Mouse (Mus musculus): ENCODE measurements around the gene Rps18. TPM values are rescaled to one million over a fixed set of nuclear protein-coding genes. Genes with fewer than 3 reads are reported as not detected.
A peak's percentile ranks its signal among the peaks of the same experiment; 100 is the strongest.
"Not testable (repeated sequence)": the region's sequence is repeated elsewhere in the genome, so short reads cannot be mapped to it uniquely, and the experiment has no call there.

Gene Rps18
- total RNA-seq, 2 experiments from 2014 or later = 453 to 457 TPM

DNA sequence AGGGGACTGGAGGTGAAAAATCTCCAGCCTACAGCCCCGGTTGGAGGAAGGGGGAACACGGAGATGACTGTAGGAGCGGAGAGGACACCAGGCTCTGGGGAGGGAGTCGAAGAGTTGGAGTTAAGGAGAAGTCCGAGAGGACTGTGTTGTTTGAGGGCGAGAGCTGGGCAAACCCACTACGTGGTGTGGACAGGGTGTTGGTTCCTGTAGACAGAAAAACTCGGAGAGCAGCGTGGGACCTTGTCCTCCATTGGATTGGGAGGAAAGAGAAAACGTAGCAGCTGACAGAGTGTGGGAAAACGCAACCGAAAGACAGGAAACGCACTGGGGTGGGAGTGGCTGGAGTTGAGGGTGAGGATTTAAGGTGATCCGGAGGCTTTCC is 45.9 kb downstream of the Rps18 start:
- peak in 1 of 2 experiments; percentile 47 for DNase-seq (ENCODE audit: low spot score in 2 of 2)

DNA sequence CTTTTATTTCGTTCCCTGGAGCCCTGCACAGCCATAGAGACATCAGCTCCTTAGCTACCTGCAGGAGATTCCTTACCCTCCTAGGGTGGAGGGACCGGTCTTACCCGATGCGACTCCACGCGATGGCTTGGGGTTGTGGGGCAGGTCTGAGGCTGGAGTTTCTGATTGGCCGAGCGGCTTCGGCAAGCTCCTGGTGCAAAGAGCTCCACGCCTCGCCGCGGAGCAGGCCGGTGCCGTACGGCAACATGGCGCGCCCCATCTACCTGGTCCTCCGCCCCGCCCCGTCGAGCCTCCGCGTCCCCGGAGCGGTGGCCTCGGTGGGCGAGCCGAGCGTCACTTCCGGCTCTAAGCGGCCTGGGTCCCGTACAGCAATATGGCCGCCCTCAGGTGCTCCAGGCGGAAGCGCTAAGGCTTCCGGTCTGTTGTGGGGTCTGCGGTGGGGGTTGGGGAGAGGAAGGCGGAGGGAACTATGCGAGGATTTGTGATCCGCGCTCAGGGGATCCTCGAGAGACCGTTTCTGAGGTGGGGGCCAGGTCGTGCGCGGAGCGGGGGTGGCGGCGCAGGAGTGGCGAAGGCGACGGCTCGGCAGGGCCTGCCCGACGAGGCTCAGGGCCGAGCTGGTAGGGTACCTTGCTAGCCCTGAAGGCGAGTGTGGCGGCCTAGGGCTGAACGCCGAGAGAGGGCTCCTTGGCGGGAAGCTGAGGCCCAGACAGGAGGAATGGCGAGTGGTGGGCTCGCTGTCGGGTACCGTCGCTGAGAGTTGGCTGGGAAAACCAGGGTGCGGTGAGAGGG is 46.5 kb downstream of the Rps18 start, which contains the start of gene Daxx:
Daxx (plus strand) TSS at position 338 of the 792 bp plus-strand sequence.
- DNase-seq (ENCODE audit: low spot score in 2 of 2) = peak; percentile 97 to 99

DNA sequence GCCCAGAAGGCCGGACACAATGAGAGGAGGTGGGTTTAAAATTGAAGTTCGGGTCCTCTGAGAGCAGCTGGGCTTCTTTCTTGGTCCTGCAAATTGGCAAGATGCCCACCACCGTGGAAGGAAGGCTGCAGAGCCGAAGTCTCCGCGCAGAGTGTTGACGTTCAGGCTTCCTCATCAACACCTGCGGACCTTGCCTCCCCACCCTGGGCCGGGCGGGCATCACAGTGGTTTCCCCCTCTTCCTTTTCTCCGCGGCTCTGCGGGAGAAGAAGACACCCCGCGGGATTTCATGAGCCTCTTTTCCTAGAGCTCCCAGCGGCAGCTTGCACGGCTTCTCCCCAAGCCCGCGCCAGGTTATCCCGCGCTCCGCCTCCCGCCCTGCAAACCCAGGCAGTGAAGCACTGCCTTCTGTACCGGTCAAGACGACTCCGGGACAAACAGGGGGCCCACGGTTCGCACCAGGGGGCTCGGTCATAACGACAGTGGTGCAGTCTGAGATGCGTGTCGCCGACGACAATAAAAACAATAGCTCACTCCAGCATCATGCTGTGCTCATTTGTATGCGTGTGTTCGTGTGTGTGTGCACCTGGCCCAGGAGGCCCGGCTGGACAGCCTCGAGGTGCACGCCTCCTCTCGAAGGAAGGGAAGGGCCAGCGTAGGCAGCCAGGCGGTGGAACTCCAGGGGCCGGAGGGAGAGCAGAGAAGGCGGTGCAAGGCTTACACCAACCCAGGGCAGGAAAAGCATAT is 47.3 kb downstream of the Rps18 start:
- DNase-seq (ENCODE audit: low spot score in 2 of 2) = peak; percentile 61 to 69

DNA sequence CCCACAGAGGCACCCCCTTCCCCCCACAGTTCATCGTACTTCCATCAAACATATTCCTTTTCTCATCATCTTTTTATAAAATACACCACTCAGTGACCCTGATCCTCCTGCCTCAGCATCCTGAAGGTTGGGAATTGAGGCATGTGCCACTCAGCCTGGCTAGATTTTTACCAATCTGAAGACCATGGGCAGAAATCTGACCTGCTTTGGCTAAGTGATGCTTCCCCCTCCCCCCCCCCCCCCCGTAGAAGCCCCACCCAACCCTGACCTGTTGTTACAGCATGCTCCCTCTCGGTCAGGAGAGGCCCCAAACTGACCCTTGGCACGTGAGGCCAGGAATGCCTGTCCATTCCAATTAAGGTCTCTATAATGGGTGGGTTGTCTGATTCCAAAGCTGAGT is 51.0 kb downstream of the Rps18 start, which contains the start of gene Platr17:
Platr17 (plus strand) TSS at position 301 of the 400 bp plus-strand sequence.
- not testable (repeated sequence) for DNase-seq (ENCODE audit: low spot score in 2 of 2)

DNA sequence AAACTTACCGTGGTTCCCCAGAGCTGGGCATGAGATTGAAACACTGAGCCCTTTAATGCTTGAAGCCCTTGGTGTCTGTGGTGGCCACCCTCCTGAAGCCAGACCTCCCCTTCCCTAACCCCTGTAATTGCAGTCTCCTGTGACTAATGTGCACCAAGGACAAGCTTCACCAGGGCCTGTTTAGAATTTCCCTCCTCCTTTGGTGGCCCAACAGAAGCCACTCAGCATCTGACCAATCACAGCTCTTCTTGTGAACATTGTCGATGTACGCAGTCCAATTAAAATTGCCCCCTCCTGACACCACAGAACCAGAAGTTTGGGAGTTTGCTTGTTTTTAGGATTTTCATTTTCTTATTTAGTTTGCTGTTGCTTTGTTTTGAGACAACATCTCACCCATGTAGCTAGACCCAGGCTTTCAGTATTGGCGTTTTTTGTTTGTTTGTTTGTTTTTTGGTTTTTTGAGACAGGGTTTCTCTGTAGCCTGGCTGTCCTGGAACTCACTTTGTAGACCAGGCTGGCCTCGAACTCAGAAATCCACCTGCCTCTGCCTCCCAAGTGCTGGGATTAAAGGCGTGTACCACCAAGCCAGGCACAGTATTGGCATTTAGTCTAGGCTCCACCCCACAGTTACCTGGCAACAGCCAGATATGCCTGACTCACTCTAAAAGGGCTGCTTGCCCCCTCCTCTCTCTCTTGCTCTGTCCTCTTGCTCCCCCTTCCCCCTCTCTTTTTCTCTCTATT is 51.7 kb downstream of the Rps18 start:
- not testable (repeated sequence) for DNase-seq (ENCODE audit: low spot score in 2 of 2)

DNA sequence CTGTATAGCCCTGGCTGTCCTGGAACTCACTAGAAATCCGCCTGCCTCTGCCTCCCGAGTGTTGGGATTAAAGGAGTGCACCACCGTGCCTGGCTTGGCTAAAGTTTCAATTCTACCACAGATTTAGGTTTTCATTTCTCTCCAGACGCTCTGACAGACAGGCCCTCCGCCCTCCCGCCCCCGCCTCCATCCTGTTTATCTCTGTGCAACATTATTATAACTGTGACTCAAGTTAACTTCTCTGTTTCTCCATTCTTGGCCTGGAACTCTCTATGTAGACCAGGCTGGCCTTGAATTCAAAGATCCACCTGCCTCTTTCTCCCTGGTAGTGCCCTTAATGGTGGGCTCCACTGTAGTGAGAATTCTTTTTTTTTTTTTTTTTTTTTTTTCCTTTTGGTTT is 53.3 kb downstream of the Rps18 start:
- no peak for DNase-seq (ENCODE audit: low spot score in 2 of 2)

DNA sequence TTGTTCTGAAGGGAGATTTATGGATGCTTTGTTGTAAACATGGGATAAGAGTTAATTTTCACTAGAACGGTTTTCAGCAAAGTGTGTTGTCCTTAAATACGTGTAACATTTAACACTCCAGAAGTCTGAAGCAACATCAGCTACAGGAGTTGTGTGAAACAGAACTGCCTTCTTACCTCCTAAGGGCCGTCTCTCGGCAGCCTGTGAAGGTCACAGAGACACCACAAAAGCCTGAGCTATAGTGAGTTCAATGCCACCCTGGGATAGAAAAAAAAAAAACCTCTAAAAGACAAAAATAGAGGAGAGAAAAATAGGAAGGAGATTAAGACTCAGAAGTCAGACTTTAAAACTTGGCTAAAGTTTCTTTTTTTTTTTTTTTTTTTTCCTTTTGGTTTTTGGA is 53.7 kb downstream of the Rps18 start:
- no peak for DNase-seq (ENCODE audit: low spot score in 2 of 2)

Other genes starting within 250 kb of the Rps18 start
- gene March2, start 237.3 kb downstream of the Rps18 start, total RNA-seq (2021) = 10 to 100 TPM; 74.1 to 76.0 TPM
- gene Rab11b, start 195.5 kb downstream of the Rps18 start, total RNA-seq (2021) = 100 to 1,000 TPM; 252 to 307 TPM
- 1 to 10 TPM; 6.9 to 9.5 TPM for gene Angptl4, start 174.2 kb downstream of the Rps18 start, total RNA-seq (2021)
- gene Kank3, start 145.5 kb downstream of the Rps18 start, total RNA-seq (2021) = 10 to 100 TPM; 38.0 to 51.2 TPM
- gene Rps28, start 131.4 kb downstream of the Rps18 start, total RNA-seq (2021) = 100 to 1,000 TPM; 919 to 984 TPM
- gene Ndufa7, start 131.4 kb downstream of the Rps18 start, total RNA-seq (2021) = 100 to 1,000 TPM; 244 to 245 TPM
- gene Cd320, start 112.9 kb downstream of the Rps18 start, total RNA-seq (2021) = 10 to 100 TPM; 25.1 to 27.1 TPM
- gene Gm7029, start 82.2 kb downstream of the Rps18 start, total RNA-seq (2021) = not detected
- 1 to 10 TPM; 5.6 to 6.8 TPM for gene Kifc1, start 65.3 kb downstream of the Rps18 start, total RNA-seq (2021)
- 1 to 10 TPM in 1 of 2 experiments, under 1 TPM in 1; 0.87 to 1.1 TPM for gene Platr17, start 50.9 kb downstream of the Rps18 start, total RNA-seq (2021)
- gene Daxx, start 46.6 kb downstream of the Rps18 start, total RNA-seq (2021) = 10 to 100 TPM; 23.9 to 29.6 TPM
- 10 to 100 TPM; 36.3 to 40.7 TPM for gene Tapbp, start 40.1 kb downstream of the Rps18 start, total RNA-seq (2021)
- gene Zbtb22, start 40.1 kb downstream of the Rps18 start, total RNA-seq (2021) = 10 to 100 TPM; 29.4 to 30.5 TPM
- gene Rgl2, start 26.5 kb downstream of the Rps18 start, total RNA-seq (2021) = 10 to 100 TPM; 60.2 to 80.6 TPM
- gene Pfdn6, start 15.7 kb downstream of the Rps18 start, total RNA-seq (2021) = 100 to 1,000 TPM in 1 of 2 experiments, 10 to 100 TPM in 1; 83.1 to 106 TPM
- gene Wdr46, start 15.3 kb downstream of the Rps18 start, total RNA-seq (2021) = 10 to 100 TPM; 21.8 to 24.8 TPM
- gene B3galt4, start 4.5 kb downstream of the Rps18 start, total RNA-seq (2021) = 1 to 10 TPM; 6.2 to 6.7 TPM
- 10 to 100 TPM; 80.4 to 81.7 TPM for gene Vps52, start 189 bp downstream of the Rps18 start, total RNA-seq (2021)
- 10 to 100 TPM; 11.1 to 14.3 TPM for gene H2-K1, start 44.3 kb upstream of the Rps18 start, total RNA-seq (2021)
- gene Ring1, start 68.7 kb upstream of the Rps18 start, total RNA-seq (2021) = 10 to 100 TPM; 27.8 to 34.2 TPM
- gene H2-Ke6, start 72.1 kb upstream of the Rps18 start, total RNA-seq (2021) = 10 to 100 TPM; 48.6 to 51.6 TPM
- 100 to 1,000 TPM in 1 of 2 experiments, 10 to 100 TPM in 1; 82.8 to 108 TPM for gene Slc39a7, start 75.7 kb upstream of the Rps18 start, total RNA-seq (2021)
- gene Rxrb, start 75.8 kb upstream of the Rps18 start, total RNA-seq (2021) = 10 to 100 TPM; 70.1 to 70.2 TPM
- 10 to 100 TPM; 14.5 to 22.0 TPM for gene Col11a2, start 83.4 kb upstream of the Rps18 start, total RNA-seq (2021)
- under 1 TPM in 1 of 2 experiments, not detected in 1; 0.34 TPM for gene H2-Oa, start 136.3 kb upstream of the Rps18 start, total RNA-seq (2021)
- gene H2-DMa, start 163.5 kb upstream of the Rps18 start, total RNA-seq (2021) = 10 to 100 TPM; 34.4 to 38.6 TPM
- 100 to 1,000 TPM; 252 to 263 TPM for gene Brd2, start 166.6 kb upstream of the Rps18 start, total RNA-seq (2021)
- gene H2-DMb2, start 187.3 kb upstream of the Rps18 start, total RNA-seq (2021) = not detected
- gene H2-DMb1, start 197.1 kb upstream of the Rps18 start, total RNA-seq (2021) = under 1 TPM; 0.69 to 0.91 TPM
- gene Tap1, start 231.6 kb upstream of the Rps18 start, total RNA-seq (2021) = 1 to 10 TPM; 5.1 to 5.2 TPM
- 1 to 10 TPM; 1.4 to 1.9 TPM for gene Psmb9, start 231.8 kb upstream of the Rps18 start, total RNA-seq (2021)
- gene Psmb8, start 241.7 kb upstream of the Rps18 start, total RNA-seq (2021) = 1 to 10 TPM; 2.3 to 4.4 TPM
- gene Tap2, start 247.5 kb upstream of the Rps18 start, total RNA-seq (2021) = 1 to 10 TPM; 4.8 to 6.3 TPM